Mouse (Mus musculus): ENCODE data around the gene Wnt2.

Wnt2 gene

GRCm38 (mm10) chr6:17977165-17977564 is 53.2 kb downstream of the Wnt2 start:
- DNase-seq: no peak

- no peak for DNase-seq
Observed at GRCm38 (mm10) chr6:17974416-17974815, 56.0 kb downstream of the Wnt2 start.

GRCm38 (mm10) chr6:17971393-17971792 is 59.0 kb downstream of the Wnt2 start:
- no peak for DNase-seq

- DNase-seq: no peak
Observed at GRCm38 (mm10) chr6:17969815-17970214, 60.6 kb downstream of the Wnt2 start.

GRCm38 (mm10) chr6:17968467-17969144 is 61.8 kb downstream of the Wnt2 start:
- DNase-seq: no peak

GRCm38 (mm10) chr6:17963455-17963854 is 66.9 kb downstream of the Wnt2 start:
- DNase-seq: no peak

- DNase-seq: no peak
Observed at GRCm38 (mm10) chr6:17951779-17952178, 78.6 kb downstream of the Wnt2 start.

- no peak for DNase-seq
Observed at GRCm38 (mm10) chr6:17949103-17949502, 81.3 kb downstream of the Wnt2 start.

GRCm38 (mm10) chr6:17947130-17947831 is 83.1 kb downstream of the Wnt2 start:
- no peak for DNase-seq

- no peak for DNase-seq
Observed at GRCm38 (mm10) chr6:17946456-17946855, 83.9 kb downstream of the Wnt2 start.

- DNase-seq: no peak
Observed at GRCm38 (mm10) chr6:17943877-17944617, 86.3 kb downstream of the Wnt2 start.

GRCm38 (mm10) chr6:17942344-17942743 is 88.0 kb downstream of the Wnt2 start:
- DNase-seq: no peak

GRCm38 (mm10) chr6:17941916-17942315 is 88.5 kb downstream of the Wnt2 start:
- no peak for DNase-seq

All from kidney, adult 8-10 months (tissue).